Mouse (Mus musculus): Measurements from ENCODE around the gene Pi4kb. TPM values are rescaled to one million over a fixed set of nuclear protein-coding genes. Genes with fewer than 3 reads are reported as not detected.
A peak's percentile ranks its signal among the peaks of the same experiment; 100 is the strongest.

Pi4kb gene
- polyA plus RNA-seq, 1 experiment from 2014 or later = 20.3 TPM

- Histone ChIP-seq H3K9ac (no peak overlapping the region), H3K27me3 (replicated peaks) (no peaks in the 10 kb centered on the region), H3K27ac (ENCODE audit: poor library complexity, severe bottlenecking) (no peak overlapping the region), H3K4me2 (no peak overlapping the region), H3K9me3 (replicated peaks) (no peaks in the 10 kb centered on the region), H3K36me3 (peaks cover 36% of the 10 kb centered on the region), H3K4me1 (replicated peaks) (peaks cover 18% of the 10 kb centered on the region), H3K4me3 (no peak overlapping the region)
- ATAC-seq (ENCODE audit: insufficient number of reproducible peaks, low FRiP score) = no peak
- 54% methylated on average over 8 of the region's 8 CpGs for WGBS
These were observed 14.7 kb upstream of the Pi4kb start for GRCm38 (mm10) chr3:94959871-94960270.

- Histone ChIP-seq H3K36me3 (peaks cover 36% of the 10 kb centered on the region), H3K4me1 (replicated peaks) (peaks cover 13% of the 10 kb centered on the region; the same call in 1 of the 2 replicates), H3K27me3 (replicated peaks) (no peaks in the 10 kb centered on the region), H3K27ac (ENCODE audit: poor library complexity, severe bottlenecking) (no peak overlapping the region), H3K4me3 (no peak overlapping the region), H3K9ac (no peak overlapping the region), H3K4me2 (no peak overlapping the region), H3K9me3 (replicated peaks) (no peaks in the 10 kb centered on the region)
- 55% methylated on average over 5 of the region's 5 CpGs for WGBS
- ATAC-seq (ENCODE audit: insufficient number of reproducible peaks, low FRiP score) = no peak
These were observed 14.2 kb upstream of the Pi4kb start for GRCm38 (mm10) chr3:94960322-94960721.

- Histone ChIP-seq H3K36me3 (no peaks in the 10 kb centered on the region), H3K9me3 (replicated peaks) (no peaks in the 10 kb centered on the region), H3K27me3 (replicated peaks) (no peaks in the 10 kb centered on the region), H3K9ac (no peak overlapping the region), H3K27ac (ENCODE audit: poor library complexity, severe bottlenecking) (no peak overlapping the region), H3K4me3 (no peak overlapping the region), H3K4me1 (replicated peaks) (no peaks in the 10 kb centered on the region), H3K4me2 (no peak overlapping the region)
- WGBS = 89% methylated on average over 1 of the region's 1 CpGs
- ATAC-seq (ENCODE audit: insufficient number of reproducible peaks, low FRiP score) = no peak
These were observed 9.5 kb upstream of the Pi4kb start for GRCm38 (mm10) chr3:94964989-94965388.

GRCm38 (mm10) chr3:94965878-94966277, 8.7 kb upstream of the Pi4kb start:
- H3K27ac ChIP-seq (ENCODE audit: poor library complexity, severe bottlenecking) = no peak overlapping the region
- H3K27me3 ChIP-seq (replicated peaks) = no peaks in the 10 kb centered on the region
- H3K9me3 ChIP-seq (replicated peaks) = no peaks in the 10 kb centered on the region
- H3K4me3 ChIP-seq = no peak overlapping the region
- no peak overlapping the region for H3K9ac ChIP-seq
- H3K4me2 ChIP-seq = no peak overlapping the region
- H3K36me3 ChIP-seq = no peaks in the 10 kb centered on the region
- 60% methylated on average over 1 of the region's 1 CpGs for WGBS
- no peaks in the 10 kb centered on the region for H3K4me1 ChIP-seq (replicated peaks)
- no peak for ATAC-seq (ENCODE audit: insufficient number of reproducible peaks, low FRiP score)

- ATAC-seq (ENCODE audit: insufficient number of reproducible peaks, low FRiP score) = no peak
- 66% methylated on average over 3 of the region's 3 CpGs for WGBS
- no peak overlapping the region for H3K27ac ChIP-seq (ENCODE audit: poor library complexity, severe bottlenecking)
- peaks cover 7% of the 10 kb centered on the region for H3K36me3 ChIP-seq
- no peak overlapping the region for H3K9ac ChIP-seq
- H3K4me3 ChIP-seq = no peak overlapping the region
- peaks cover 16% of the 10 kb centered on the region for H3K4me1 ChIP-seq (replicated peaks)
- no peak overlapping the region for H3K4me2 ChIP-seq
- no peaks in the 10 kb centered on the region for H3K27me3 ChIP-seq (replicated peaks)
- no peaks in the 10 kb centered on the region for H3K9me3 ChIP-seq (replicated peaks)
These were observed 2.0 kb upstream of the Pi4kb start for GRCm38 (mm10) chr3:94972552-94972951.

GRCm38 (mm10) chr3:94973620-94974019, 911 bp upstream of the Pi4kb start:
- Histone ChIP-seq H3K9me3 (replicated peaks) (no peaks in the 10 kb centered on the region), H3K4me1 (replicated peaks) (peaks cover 16% of the 10 kb centered on the region), H3K4me3 (peak overlapping the region; percentile 97), H3K27me3 (replicated peaks) (no peaks in the 10 kb centered on the region), H3K27ac (ENCODE audit: poor library complexity, severe bottlenecking) (no peak overlapping the region; the same call in 1 of the 2 replicates), H3K9ac (peak overlapping the region; percentile 66), H3K36me3 (peaks cover 12% of the 10 kb centered on the region), H3K4me2 (peak overlapping the region; percentile 79)
- 91% methylated on average over 5 of the region's 5 CpGs for WGBS
- no peak for ATAC-seq (ENCODE audit: insufficient number of reproducible peaks, low FRiP score)

- peak overlapping the region; percentile 34; the same call in 1 of the 2 replicates for H3K27ac ChIP-seq (ENCODE audit: poor library complexity, severe bottlenecking)
- H3K9me3 ChIP-seq (replicated peaks) = no peaks in the 10 kb centered on the region
- peaks cover 16% of the 10 kb centered on the region for H3K4me1 ChIP-seq (replicated peaks)
- 16% methylated on average over 9 of the region's 9 CpGs for WGBS
- H3K27me3 ChIP-seq (replicated peaks) = no peaks in the 10 kb centered on the region
- H3K4me2 ChIP-seq = peak overlapping the region; percentile 79
- peak overlapping the region; percentile 66 for H3K9ac ChIP-seq
- peak; percentile 6; the same call in 1 of the 2 replicates for ATAC-seq (ENCODE audit: insufficient number of reproducible peaks, low FRiP score)
- peak overlapping the region; percentile 97 for H3K4me3 ChIP-seq
- H3K36me3 ChIP-seq = peaks cover 15% of the 10 kb centered on the region
These were observed 454 bp upstream of the Pi4kb start for GRCm38 (mm10) chr3:94974026-94974527.

GRCm38 (mm10) chr3:94984312-94984711, 9.8 kb downstream of the Pi4kb start:
- Histone ChIP-seq H3K27ac (ENCODE audit: poor library complexity, severe bottlenecking) (no peak overlapping the region), H3K4me3 (no peak overlapping the region), H3K4me1 (replicated peaks) (peaks cover 39% of the 10 kb centered on the region), H3K36me3 (peaks cover 42% of the 10 kb centered on the region), H3K4me2 (no peak overlapping the region), H3K9me3 (replicated peaks) (no peaks in the 10 kb centered on the region), H3K9ac (no peak overlapping the region), H3K27me3 (replicated peaks) (no peaks in the 10 kb centered on the region)
- no peak for ATAC-seq (ENCODE audit: insufficient number of reproducible peaks, low FRiP score)
- WGBS = 89% methylated on average over 11 of the region's 11 CpGs

GRCm38 (mm10) chr3:94985513-94985912, 11.0 kb downstream of the Pi4kb start:
- 95% methylated on average over 2 of the region's 2 CpGs for WGBS
- no peak for ATAC-seq (ENCODE audit: insufficient number of reproducible peaks, low FRiP score)
- Histone ChIP-seq H3K36me3 (peaks cover 42% of the 10 kb centered on the region), H3K4me1 (replicated peaks) (peaks cover 47% of the 10 kb centered on the region), H3K4me3 (no peak overlapping the region), H3K9me3 (replicated peaks) (no peaks in the 10 kb centered on the region), H3K4me2 (no peak overlapping the region), H3K27ac (ENCODE audit: poor library complexity, severe bottlenecking) (no peak overlapping the region), H3K9ac (no peak overlapping the region), H3K27me3 (replicated peaks) (no peaks in the 10 kb centered on the region)

GRCm38 (mm10) chr3:94987578-94987977, 13.0 kb downstream of the Pi4kb start:
- no peak overlapping the region for H3K4me3 ChIP-seq
- H3K4me2 ChIP-seq = no peak overlapping the region
- peaks cover 38% of the 10 kb centered on the region for H3K36me3 ChIP-seq
- ATAC-seq (ENCODE audit: insufficient number of reproducible peaks, low FRiP score) = peak; percentile 87
- H3K9me3 ChIP-seq (replicated peaks) = no peaks in the 10 kb centered on the region
- H3K4me1 ChIP-seq (replicated peaks) = peaks cover 47% of the 10 kb centered on the region
- H3K9ac ChIP-seq = no peak overlapping the region
- H3K27ac ChIP-seq (ENCODE audit: poor library complexity, severe bottlenecking) = peak overlapping the region; percentile 41; the same call in 1 of the 2 replicates
- H3K27me3 ChIP-seq (replicated peaks) = no peaks in the 10 kb centered on the region

GRCm38 (mm10) chr3:94989159-94989761, 14.7 kb downstream of the Pi4kb start:
- no peak for ATAC-seq (ENCODE audit: insufficient number of reproducible peaks, low FRiP score)
- H3K9ac ChIP-seq = no peak overlapping the region; the same call in 1 of the 2 replicates
- H3K4me3 ChIP-seq = no peak overlapping the region
- no peak overlapping the region for H3K27ac ChIP-seq (ENCODE audit: poor library complexity, severe bottlenecking)
- H3K27me3 ChIP-seq (replicated peaks) = no peaks in the 10 kb centered on the region
- H3K36me3 ChIP-seq = peaks cover 39% of the 10 kb centered on the region
- 27% methylated on average over 9 of the region's 9 CpGs for WGBS
- H3K9me3 ChIP-seq (replicated peaks) = no peaks in the 10 kb centered on the region
- peaks cover 47% of the 10 kb centered on the region for H3K4me1 ChIP-seq (replicated peaks)
- peak overlapping the region; percentile 21 for H3K4me2 ChIP-seq

GRCm38 (mm10) chr3:94996946-94997345, 22.4 kb downstream of the Pi4kb start:
- Histone ChIP-seq H3K27me3 (replicated peaks) (no peaks in the 10 kb centered on the region), H3K4me3 (no peak overlapping the region), H3K36me3 (peaks cover 90% of the 10 kb centered on the region), H3K4me1 (replicated peaks) (no peaks in the 10 kb centered on the region), H3K9me3 (replicated peaks) (no peaks in the 10 kb centered on the region), H3K4me2 (no peak overlapping the region), H3K27ac (ENCODE audit: poor library complexity, severe bottlenecking) (no peak overlapping the region), H3K9ac (no peak overlapping the region)
- 29% methylated on average over 2 of the region's 2 CpGs for WGBS
- no peak for ATAC-seq (ENCODE audit: insufficient number of reproducible peaks, low FRiP score)
